Mouse (Mus musculus): Measurements from ENCODE around the gene Phc2. TPM values are rescaled to one million over a fixed set of nuclear protein-coding genes. Genes with fewer than 3 reads are reported as not detected.

Gene Phc2
- polyA plus RNA-seq, 1 experiment from 2014 or later: 27.1 TPM

DNA sequence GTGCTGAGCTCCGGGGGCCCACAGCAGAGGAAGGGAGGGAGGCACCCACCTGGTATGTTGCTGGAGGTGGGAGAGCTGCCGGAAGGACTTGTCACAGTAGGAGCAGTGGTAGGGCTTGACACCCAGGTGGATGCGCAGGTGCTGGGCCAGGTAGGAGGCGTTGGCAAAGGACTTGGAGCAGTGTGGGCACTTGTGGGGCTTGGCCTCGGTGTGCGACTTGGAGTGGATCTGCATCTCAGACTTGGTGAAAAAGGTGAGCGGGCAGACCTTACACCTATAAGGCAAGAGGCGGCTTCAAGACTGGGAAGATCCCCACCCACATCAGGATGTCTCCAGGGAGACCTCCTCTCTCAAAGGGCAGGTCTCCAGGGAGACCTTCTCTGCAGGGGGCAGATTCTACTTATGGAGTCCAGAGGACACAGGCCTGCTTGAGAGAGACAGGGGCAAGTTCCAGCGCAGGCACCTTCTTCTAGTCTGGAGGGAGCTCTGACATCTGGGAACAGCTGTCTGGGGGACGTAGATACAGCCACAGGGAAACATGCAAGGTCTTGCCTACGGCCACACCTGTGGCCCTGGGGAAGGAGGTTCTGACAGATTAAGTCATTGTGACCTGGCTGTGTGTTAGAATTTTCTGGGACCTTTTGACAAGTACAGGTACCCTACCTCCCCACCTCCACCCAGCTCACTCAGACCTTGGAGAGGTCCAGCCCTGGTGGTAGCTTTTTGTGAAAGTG lies 131.6 kb downstream of the Phc2 start:
- H3K36me3 ChIP-seq (ENCODE audit: control insufficient read depth, insufficient read depth, low read length): peaks cover 21% of the 10 kb centered on the region
- H3K27me3 ChIP-seq (ENCODE audit: control insufficient read depth, insufficient read depth, low read length): no peaks in the 10 kb centered on the region
- no peak overlapping the region for H3K27ac ChIP-seq (replicated peaks)
- H3K9me3 ChIP-seq (ENCODE audit: control insufficient read depth, low read length): no peaks in the 10 kb centered on the region
- TF ChIP-seq CTCF (IDR thresholded peaks at IDR 0.05; ENCODE audit: low read depth): no peak
- TF ChIP-seq EP300 (optimal IDR thresholded peaks at IDR 0.05): no peak
- no peaks in the 10 kb centered on the region for H3K4me1 ChIP-seq (replicated peaks; ENCODE audit: control insufficient read depth, insufficient read depth)
- H3K4me3 ChIP-seq (ENCODE audit: low read depth, low read length): no peak overlapping the region
- DNase-seq (ENCODE audit: low spot score): no peak
- H3K9ac ChIP-seq (ENCODE audit: low read length): no peak overlapping the region
- no peak overlapping the region for H3K4me2 ChIP-seq (replicated peaks; ENCODE audit: low read depth)
- no peak for ATAC-seq (ENCODE audit: low FRiP score, low TSS enrichment)
- 86% methylated on average over 11 of the region's 11 CpGs for WGBS

DNA sequence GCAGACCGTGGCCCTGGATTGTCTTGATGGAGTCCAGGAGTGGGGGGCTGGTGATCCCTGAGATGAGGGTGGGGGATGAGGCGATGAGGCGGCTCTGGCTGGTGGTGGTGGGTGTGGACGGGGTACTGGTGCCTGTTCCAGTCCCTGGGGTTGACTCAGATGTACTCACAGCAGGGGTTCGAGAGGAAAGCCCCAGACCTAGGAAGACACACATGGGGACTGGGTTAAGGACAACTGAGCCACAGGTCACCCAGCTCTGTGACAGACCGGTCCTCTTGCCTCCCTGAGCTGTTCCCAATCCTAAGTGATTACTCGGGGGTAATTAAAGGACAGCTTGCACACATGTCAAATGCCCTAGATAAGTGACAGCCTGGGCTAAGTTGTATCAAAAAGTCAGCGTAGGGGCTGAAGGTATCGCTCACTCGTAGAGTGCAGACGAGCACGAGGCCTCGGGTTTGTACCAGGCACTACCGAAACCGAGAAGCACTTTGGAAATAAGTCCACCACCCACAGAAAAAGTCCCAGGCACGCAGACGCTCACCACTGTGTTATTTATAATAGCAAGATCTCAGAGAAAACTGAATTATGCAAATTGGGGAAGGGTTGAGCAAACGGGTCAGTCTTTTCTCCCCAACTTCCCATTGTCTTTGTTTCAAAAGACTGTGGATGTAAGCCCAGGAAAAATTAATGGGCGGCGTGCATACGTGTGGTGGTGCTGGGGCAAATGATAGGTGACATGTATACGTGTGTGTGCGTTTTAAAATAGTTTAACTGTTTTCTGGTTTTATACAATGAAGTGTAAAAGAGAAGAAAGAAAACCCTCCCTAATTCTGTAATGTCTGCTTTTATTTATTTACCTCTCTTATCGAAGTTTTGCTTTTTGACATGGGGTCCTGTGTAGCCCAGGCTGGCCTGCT lies 132.8 kb downstream of the Phc2 start:
- H3K27ac ChIP-seq (replicated peaks): no peak overlapping the region
- no peak for TF ChIP-seq EP300 (optimal IDR thresholded peaks at IDR 0.05)
- no peak for TF ChIP-seq CTCF (IDR thresholded peaks at IDR 0.05; ENCODE audit: low read depth)
- no peak for DNase-seq (ENCODE audit: low spot score)
- H3K9ac ChIP-seq (ENCODE audit: low read length): no peak overlapping the region
- H3K4me1 ChIP-seq (replicated peaks; ENCODE audit: control insufficient read depth, insufficient read depth): no peaks in the 10 kb centered on the region
- WGBS: 88% methylated on average over 24 of the region's 24 CpGs
- peaks cover 21% of the 10 kb centered on the region for H3K36me3 ChIP-seq (ENCODE audit: control insufficient read depth, insufficient read depth, low read length)
- H3K9me3 ChIP-seq (ENCODE audit: control insufficient read depth, low read length): no peaks in the 10 kb centered on the region
- H3K4me2 ChIP-seq (replicated peaks; ENCODE audit: low read depth): no peak overlapping the region
- H3K27me3 ChIP-seq (ENCODE audit: control insufficient read depth, insufficient read depth, low read length): no peaks in the 10 kb centered on the region
- ATAC-seq (ENCODE audit: low FRiP score, low TSS enrichment): no peak
- H3K4me3 ChIP-seq (ENCODE audit: low read depth, low read length): no peak overlapping the region

DNA sequence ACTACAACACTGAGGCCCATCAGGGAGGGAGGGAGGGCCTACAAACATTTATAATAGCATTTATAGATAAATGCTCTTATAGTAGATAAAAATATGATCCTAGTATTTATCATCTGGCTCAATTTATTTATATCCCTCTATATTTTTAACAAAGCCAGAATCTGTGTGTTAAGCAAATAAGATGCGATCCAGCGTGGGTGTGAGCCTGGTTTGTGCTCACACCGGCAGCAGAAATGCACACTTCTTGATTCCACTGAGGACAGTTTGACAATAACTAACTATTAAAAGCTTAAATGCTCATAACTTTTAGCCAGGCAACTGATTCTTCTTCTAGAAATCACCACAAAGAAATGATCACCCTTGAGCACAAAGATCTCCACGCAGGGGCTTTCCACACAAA lies 133.6 kb downstream of the Phc2 start:
- WGBS: 85% methylated on average over 4 of the region's 4 CpGs

DNA sequence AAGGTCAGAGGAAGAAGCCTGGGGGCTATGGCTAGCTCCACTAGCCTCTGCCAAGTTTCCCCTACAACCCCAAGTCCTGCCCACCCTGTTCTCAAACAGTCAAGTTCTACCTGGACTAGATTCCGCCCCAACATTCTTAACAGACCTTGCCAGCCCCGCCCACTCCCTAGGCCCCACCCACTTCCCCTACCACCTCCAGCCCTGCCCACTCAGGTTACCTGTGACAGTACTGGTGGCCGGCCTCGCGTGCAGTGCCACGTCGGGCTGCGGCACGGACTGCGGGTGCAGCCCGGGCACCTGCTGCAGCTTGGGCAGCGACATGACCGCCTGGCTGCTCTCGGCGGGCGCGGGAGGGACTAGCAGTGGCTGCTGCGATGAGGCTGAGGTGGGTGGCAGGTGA lies 135.1 kb downstream of the Phc2 start:
- Histone ChIP-seq H3K4me2 (replicated peaks; ENCODE audit: low read depth) (peak overlapping the region; percentile 39), H3K27ac (replicated peaks) (no peak overlapping the region), H3K9ac (ENCODE audit: low read length) (0 out of 2 replicates have a peak overlapping the region, but pooled peaks have one; percentile 27), H3K27me3 (ENCODE audit: control insufficient read depth, insufficient read depth, low read length) (no peaks in the 10 kb centered on the region), H3K4me1 (replicated peaks; ENCODE audit: control insufficient read depth, insufficient read depth) (no peaks in the 10 kb centered on the region), H3K4me3 (ENCODE audit: low read depth, low read length) (0 out of 2 replicates have a peak overlapping the region, but pooled peaks have one; percentile 19), H3K9me3 (ENCODE audit: control insufficient read depth, low read length) (no peaks in the 10 kb centered on the region), H3K36me3 (ENCODE audit: control insufficient read depth, insufficient read depth, low read length) (peaks cover 21% of the 10 kb centered on the region)
- TF ChIP-seq CTCF (IDR thresholded peaks at IDR 0.05; ENCODE audit: low read depth): no peak
- no peak for TF ChIP-seq EP300 (optimal IDR thresholded peaks at IDR 0.05)
- ATAC-seq (ENCODE audit: low FRiP score, low TSS enrichment) (peak; percentile 91), DNase-seq (ENCODE audit: low spot score) (peak; percentile 90)
- 38% methylated on average over 18 of the region's 18 CpGs for WGBS

More for the DNA sequence above, 133.6 kb downstream of the Phc2 start:
- ATAC-seq (ENCODE audit: low FRiP score, low TSS enrichment) (no peak), DNase-seq (ENCODE audit: low spot score) (no peak)
- Histone ChIP-seq H3K27ac (replicated peaks) (no peak overlapping the region), H3K9ac (ENCODE audit: low read length) (no peak overlapping the region), H3K4me2 (replicated peaks; ENCODE audit: low read depth) (no peak overlapping the region), H3K27me3 (ENCODE audit: control insufficient read depth, insufficient read depth, low read length) (no peaks in the 10 kb centered on the region), H3K4me1 (replicated peaks; ENCODE audit: control insufficient read depth, insufficient read depth) (no peaks in the 10 kb centered on the region), H3K4me3 (ENCODE audit: low read depth, low read length) (no peak overlapping the region), H3K9me3 (ENCODE audit: control insufficient read depth, low read length) (no peaks in the 10 kb centered on the region), H3K36me3 (ENCODE audit: control insufficient read depth, insufficient read depth, low read length) (peaks cover 19% of the 10 kb centered on the region)
- no peak for TF ChIP-seq CTCF (IDR thresholded peaks at IDR 0.05; ENCODE audit: low read depth)
- no peak for TF ChIP-seq EP300 (optimal IDR thresholded peaks at IDR 0.05)

DNA sequence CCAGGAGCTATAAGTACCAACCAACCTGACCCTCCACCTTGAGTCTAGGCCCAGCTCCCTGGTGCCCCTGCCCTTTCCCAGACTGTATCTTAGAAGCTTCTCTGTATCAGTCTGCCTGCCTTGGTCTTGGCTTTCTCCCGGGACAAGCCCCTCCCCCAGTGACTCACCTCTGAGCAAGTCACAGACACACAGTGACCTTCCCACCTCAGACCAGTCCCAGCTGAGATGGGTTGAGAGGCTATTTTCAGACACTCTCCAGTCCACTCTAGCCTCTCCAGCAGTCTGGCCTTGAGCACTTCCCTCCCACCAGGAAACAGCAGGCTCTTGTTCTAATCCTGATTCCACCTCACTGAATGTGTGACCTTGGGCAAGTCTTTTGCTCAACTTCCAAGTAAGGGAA lies 139.2 kb downstream of the Phc2 start:
- no peaks in the 10 kb centered on the region for H3K4me1 ChIP-seq (replicated peaks; ENCODE audit: control insufficient read depth, insufficient read depth)
- 5% methylated on average over 1 of the region's 1 CpGs for WGBS
- H3K9me3 ChIP-seq (ENCODE audit: control insufficient read depth, low read length): no peaks in the 10 kb centered on the region
- 0 out of 2 replicates have a peak, but pooled peaks cover 2% of the 10 kb centered on the region for H3K36me3 ChIP-seq (ENCODE audit: control insufficient read depth, insufficient read depth, low read length)
- peak; percentile 40 for DNase-seq (ENCODE audit: low spot score)
- no peak overlapping the region for H3K27ac ChIP-seq (replicated peaks)
- H3K27me3 ChIP-seq (ENCODE audit: control insufficient read depth, insufficient read depth, low read length): no peaks in the 10 kb centered on the region
- H3K4me3 ChIP-seq (ENCODE audit: low read depth, low read length): no peak overlapping the region
- ATAC-seq (ENCODE audit: low FRiP score, low TSS enrichment): no peak
- TF ChIP-seq CTCF (IDR thresholded peaks at IDR 0.05; ENCODE audit: low read depth) (no peak), EP300 (optimal IDR thresholded peaks at IDR 0.05) (no peak)
- H3K4me2 ChIP-seq (replicated peaks; ENCODE audit: low read depth): no peak overlapping the region
- H3K9ac ChIP-seq (ENCODE audit: low read length): no peak overlapping the region

Data from stomach, postnatal 0 days (tissue).